Mouse (Mus musculus) gastrocnemius, adult 18-20 months (tissue): ENCODE data around the gene Srsf3. TPM values are rescaled to one million over a fixed set of nuclear protein-coding genes. Genes with fewer than 3 reads are reported as not detected.
"Not testable (repeated sequence)": the region's sequence is repeated elsewhere in the genome, so short reads cannot be mapped to it uniquely, and the experiment has no call there.

ENCODE experiments used
- DNase-seq: peaks from one replicate; pipeline ENCODE4 v3.0.0; 2021; ENCODE audit warnings: low spot score
- total RNA-seq, 2 experiments: library from RNA; stranded (reverse); gene quantifications; 2 replicates each; pipeline ENCODE4 v1.2.3; 2021

Gene Srsf3
- total RNA-seq, 2 experiments from 2014 or later = 37.4 to 48.6 TPM

GRCm38 (mm10) chr17:29018292-29018984 lies 14.0 kb upstream of the Srsf3 start:
- DNase-seq = peak; percentile 87

- no peak for DNase-seq
Observed at GRCm38 (mm10) chr17:29019391-29019790, 13.0 kb upstream of the Srsf3 start.

GRCm38 (mm10) chr17:29020444-29020843 lies 12.0 kb upstream of the Srsf3 start:
- peak; percentile 47 for DNase-seq

GRCm38 (mm10) chr17:29022230-29022819 lies 10.1 kb upstream of the Srsf3 start:
- DNase-seq = no peak

- DNase-seq = no peak
Observed at GRCm38 (mm10) chr17:29023346-29023745, 9.1 kb upstream of the Srsf3 start.

GRCm38 (mm10) chr17:29024047-29024892 lies 8.2 kb upstream of the Srsf3 start:
- no peak for DNase-seq

- no peak for DNase-seq
Observed at GRCm38 (mm10) chr17:29024896-29025565, 7.4 kb upstream of the Srsf3 start.

- no peak for DNase-seq
Observed at GRCm38 (mm10) chr17:29026652-29027356, 5.6 kb upstream of the Srsf3 start.

GRCm38 (mm10) chr17:29030321-29031034 lies 1.9 kb upstream of the Srsf3 start:
- DNase-seq = no peak

- not testable (repeated sequence) for DNase-seq
Observed at GRCm38 (mm10) chr17:29031085-29031711, 1.2 kb upstream of the Srsf3 start.

- no peak for DNase-seq
Observed at GRCm38 (mm10) chr17:29031771-29032273, 606 bp upstream of the Srsf3 start.

GRCm38 (mm10) chr17:29033569-29034061 lies 1.2 kb downstream of the Srsf3 start:
- DNase-seq = no peak

GRCm38 (mm10) chr17:29034264-29034663 lies 1.8 kb downstream of the Srsf3 start:
- no peak for DNase-seq

GRCm38 (mm10) chr17:29035506-29035905 lies 3.1 kb downstream of the Srsf3 start:
- DNase-seq = no peak

GRCm38 (mm10) chr17:29039351-29039750 lies 6.9 kb downstream of the Srsf3 start:
- DNase-seq = peak; percentile 28

- DNase-seq = not testable (repeated sequence)
Observed at GRCm38 (mm10) chr17:29041632-29042031, 9.2 kb downstream of the Srsf3 start.

- no peak for DNase-seq
Observed at GRCm38 (mm10) chr17:29042569-29042968, 10.1 kb downstream of the Srsf3 start.

GRCm38 (mm10) chr17:29043583-29043982 lies 11.2 kb downstream of the Srsf3 start:
- DNase-seq = no peak

- DNase-seq = no peak
Observed at GRCm38 (mm10) chr17:29044146-29044924, 11.9 kb downstream of the Srsf3 start.
